Mouse (Mus musculus) limb, embryonic 14.5 days (tissue): ENCODE measurements around the gene Myl6b. TPM values are rescaled to one million over a fixed set of nuclear protein-coding genes. Genes with fewer than 3 reads are reported as not detected.

Source experiments
- ATAC-seq: fragments of 200-750 bp; cut with Nextera tagmentation; 2 replicates; pipeline ENCODE4 v1.8.0; 2017; ENCODE audit warnings: low read depth, moderate number of reproducible peaks, moderate TSS enrichment; ENCODE audit not compliant: low FRiP score
- DNase-seq: peaks from one replicate; pipeline ENCODE4 v3.0.0-alpha.2; 2015; ENCODE audit warnings: low spot score
- H3K27ac ChIP-seq: fragments of 300-500 bp; sonication (generic); replicated peaks from 2 replicates; pipeline ENCODE4 v1.5.1; 2014; ENCODE audit warnings: low read depth, mild to moderate bottlenecking, low read length, moderate library complexity, mixed read lengths
- H3K27me3 ChIP-seq: fragments of 300-500 bp; sonication (generic); 2 replicates; pipeline ENCODE4 v1.6.1; 2014; ENCODE audit warnings: low read length, mixed read lengths; ENCODE audit not compliant: control insufficient read depth, insufficient read depth
- H3K36me3 ChIP-seq: fragments of 300-500 bp; sonication (generic); 2 replicates; pipeline ENCODE4 v1.6.1; 2014; ENCODE audit warnings: mild to moderate bottlenecking, low read length, moderate library complexity, mixed read lengths; ENCODE audit not compliant: control insufficient read depth, insufficient read depth
- H3K4me1 ChIP-seq: fragments of 300-500 bp; sonication (generic); 2 replicates; pipeline ENCODE4 v1.6.1; 2014; ENCODE audit warnings: antibody characterized with exemption, low read length, mixed read lengths; ENCODE audit not compliant: control insufficient read depth, insufficient read depth
- H3K4me2 ChIP-seq: fragments of 300-500 bp; sonication (generic); replicated peaks from 2 replicates; pipeline ENCODE4 v1.6.1; 2014; ENCODE audit warnings: low read depth, mild to moderate bottlenecking, low read length, moderate library complexity; ENCODE audit not compliant: severe bottlenecking
- H3K4me3 ChIP-seq: fragments of 300-500 bp; sonication (generic); replicated peaks from 2 replicates; pipeline ENCODE4 v1.5.1; 2014; ENCODE audit warnings: low read length
- H3K9ac ChIP-seq: fragments of 300-500 bp; sonication (generic); 2 replicates; pipeline ENCODE4 v1.6.1; 2014; ENCODE audit warnings: mild to moderate bottlenecking, low read depth, low read length, moderate library complexity; ENCODE audit not compliant: severe bottlenecking
- H3K9me3 ChIP-seq: fragments of 300-500 bp; sonication (generic); 2 replicates; pipeline ENCODE4 v1.6.1; 2016; ENCODE audit warnings: low read length; ENCODE audit not compliant: control insufficient read depth
- POLR2A ChIP-seq: fragments of 200-500 bp; IDR thresholded peaks from 2 replicates; pipeline ENCODE4 v1.8.0; 2012; ENCODE audit warnings: inconsistent platforms, mild to moderate bottlenecking, moderate library complexity, borderline replicate concordance; ENCODE audit not compliant: insufficient read depth, insufficient read length; ENCODE audit errors: extremely low read depth
- WGBS: fragments of 180-500 bp; shearing (Covaris S2); extraction: QIAGEN DNeasy Blood & Tissue Kit; methylation state at CpG from one replicate; pipeline ENCODE4 v1.1.7; 2014; 5-methylcytosine and 5-hydroxymethylcytosine counted together
- polyA plus RNA-seq, 2 experiments: library from polyadenylated mRNA; depleted of rRNA in 1 of 2; stranded (reverse) in 1 of 2; unstranded in 1 of 2; fragments of >200 nt; fragmentation: Nextera tagmentation in 1 of 2; extraction: Ambion mirVana in 1 of 2; gene quantifications; 2 replicates each; pipeline versions ENCODE4 v1.2.1 to v1.2.3; 2012 to 2014

The Myl6b gene
- polyA plus RNA-seq, 2 experiments = 6.6 to 56.7 TPM

DNA sequence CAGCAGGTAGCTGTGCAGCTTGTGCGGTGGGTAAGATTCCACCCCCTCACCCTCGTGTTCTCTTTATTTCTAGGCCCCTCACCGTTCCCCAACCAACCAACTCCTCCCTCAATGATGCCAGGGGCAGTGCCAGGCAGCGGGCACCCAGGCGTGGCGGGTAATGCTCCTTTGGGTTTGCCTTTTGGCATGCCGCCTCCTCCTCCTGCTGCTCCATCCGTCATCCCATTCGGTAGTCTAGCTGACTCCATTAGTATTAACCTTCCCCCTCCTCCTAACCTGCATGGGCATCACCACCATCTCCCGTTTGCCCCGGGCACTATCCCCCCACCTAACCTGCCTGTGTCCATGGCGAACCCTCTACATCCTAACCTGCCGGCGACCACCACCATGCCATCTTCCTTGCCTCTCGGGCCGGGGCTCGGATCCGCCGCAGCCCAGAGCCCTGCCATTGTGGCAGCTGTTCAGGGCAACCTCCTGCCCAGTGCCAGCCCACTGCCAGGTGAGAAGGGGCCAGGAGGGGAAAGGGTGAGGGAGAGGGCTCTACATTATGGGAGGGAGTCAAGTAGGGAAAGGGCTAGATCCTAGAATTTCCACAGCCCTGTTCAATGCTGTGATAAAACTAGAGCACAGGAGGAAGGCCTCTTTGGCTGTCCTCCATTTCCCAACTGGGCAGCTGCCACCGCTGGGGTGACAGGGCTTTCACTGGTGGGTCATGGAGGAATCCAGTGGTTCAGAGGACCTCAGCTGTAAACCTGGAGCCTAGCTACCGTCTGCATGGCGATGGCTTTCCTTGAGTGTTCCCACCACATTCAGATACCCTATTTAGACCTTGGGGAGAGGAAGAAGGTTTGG lies 10.4 kb downstream of the Myl6b start:
- WGBS = 93% methylated on average over 22 of the region's 22 CpGs

DNA sequence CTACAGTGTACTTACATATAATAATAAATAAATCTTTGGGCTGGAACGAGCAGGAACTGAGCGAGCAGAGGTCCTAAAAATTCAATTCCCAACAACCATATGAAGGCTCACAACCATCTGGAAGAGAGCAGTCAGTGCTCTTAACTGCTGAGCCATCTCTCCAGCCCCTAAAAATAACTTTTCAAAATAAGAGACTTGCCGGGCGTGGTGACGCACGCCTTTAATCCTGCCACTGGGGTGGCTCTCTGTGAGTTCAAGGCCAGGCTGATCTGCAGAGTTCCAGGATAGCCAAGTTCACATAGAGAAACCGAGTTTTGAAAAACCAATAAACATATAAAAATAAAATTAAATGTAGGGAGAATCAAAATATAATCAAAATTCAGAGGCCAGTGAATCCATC lies 12.1 kb downstream of the Myl6b start:
- Histone ChIP-seq H3K27me3 (no peaks in the 10 kb centered on the region), H3K4me3 (no peak overlapping the region), H3K36me3 (peaks cover 95% of the 10 kb centered on the region), H3K4me1 (peaks cover 4% of the 10 kb centered on the region; the same call in 1 of the 2 replicates), H3K9ac (no peak overlapping the region), H3K9me3 (no peaks in the 10 kb centered on the region), H3K27ac (no peak overlapping the region), H3K4me2 (no peak overlapping the region)
- TF ChIP-seq POLR2A = no peak
- 90% methylated on average over 7 of the region's 7 CpGs for WGBS
- no peak for DNase-seq
- ATAC-seq = no peak

More for the DNA sequence above, 10.4 kb downstream of the Myl6b start:
- peaks cover 10% of the 10 kb centered on the region; the same call in 1 of the 2 replicates for H3K4me1 ChIP-seq
- no peak overlapping the region for H3K4me2 ChIP-seq
- H3K4me3 ChIP-seq = no peak overlapping the region
- H3K9ac ChIP-seq = no peak overlapping the region; the same call in 1 of the 2 replicates
- TF ChIP-seq POLR2A = no peak
- peaks cover 84% of the 10 kb centered on the region for H3K36me3 ChIP-seq
- H3K27ac ChIP-seq = no peak overlapping the region
- DNase-seq (no peak), ATAC-seq (no peak)
- H3K27me3 ChIP-seq = no peaks in the 10 kb centered on the region
- no peaks in the 10 kb centered on the region for H3K9me3 ChIP-seq

DNA sequence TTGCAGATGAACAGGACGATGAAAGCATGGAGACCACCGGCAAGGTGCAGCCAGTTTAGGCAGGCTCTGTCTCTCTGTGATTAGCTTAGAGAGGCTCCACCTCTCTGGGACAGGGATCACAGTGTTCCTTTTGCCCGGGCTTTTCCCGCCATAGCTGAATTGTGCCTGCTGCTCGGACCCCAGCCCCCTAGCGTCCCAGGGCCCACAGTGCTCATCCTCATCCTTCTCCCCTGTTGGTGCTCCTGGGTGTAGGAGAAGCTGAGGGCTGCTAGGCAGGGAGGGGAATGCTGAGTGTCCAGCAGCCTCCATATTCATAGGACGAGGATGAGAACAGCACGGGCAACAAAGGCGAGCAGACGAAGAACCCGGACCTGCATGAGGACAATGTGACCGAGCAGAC lies 24.1 kb downstream of the Myl6b start:
- H3K9ac ChIP-seq = no peak overlapping the region
- no peak overlapping the region for H3K27ac ChIP-seq
- no peak overlapping the region for H3K4me2 ChIP-seq
- no peak for ATAC-seq
- peaks cover 95% of the 10 kb centered on the region for H3K36me3 ChIP-seq
- DNase-seq = no peak
- no peak for TF ChIP-seq POLR2A
- H3K9me3 ChIP-seq = no peaks in the 10 kb centered on the region
- H3K27me3 ChIP-seq = no peaks in the 10 kb centered on the region
- H3K4me1 ChIP-seq = no peaks in the 10 kb centered on the region
- H3K4me3 ChIP-seq = no peak overlapping the region
- WGBS = 93% methylated on average over 12 of the region's 12 CpGs

DNA sequence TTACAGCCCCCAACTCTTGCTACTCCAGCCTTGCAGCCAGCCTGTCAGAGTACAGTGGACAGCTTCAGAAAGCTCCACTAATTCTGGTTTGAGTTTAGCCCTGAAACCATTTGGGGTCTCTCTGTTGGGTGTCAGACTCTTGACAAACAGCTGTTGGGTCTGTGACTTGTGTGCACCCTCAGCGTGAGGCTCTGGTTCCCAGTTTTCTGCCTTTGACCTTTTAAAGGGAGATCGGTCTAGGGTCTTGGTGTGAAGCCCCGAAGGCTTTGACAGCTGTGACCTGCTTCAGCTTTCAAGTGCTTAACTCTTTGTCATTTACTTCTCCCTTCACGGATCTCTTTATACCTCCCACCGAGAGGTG lies 38.2 kb downstream of the Myl6b start:
- H3K27ac ChIP-seq = no peak overlapping the region; the same call in 1 of the 2 replicates
- H3K4me2 ChIP-seq = peak overlapping the region; percentile 62
- DNase-seq = no peak
- H3K9me3 ChIP-seq = no peaks in the 10 kb centered on the region
- H3K9ac ChIP-seq = peak overlapping the region; percentile 96
- H3K4me3 ChIP-seq = peak overlapping the region; percentile 95
- 4% methylated on average over 5 of the region's 5 CpGs for WGBS
- H3K27me3 ChIP-seq = no peaks in the 10 kb centered on the region
- ATAC-seq = no peak
- H3K4me1 ChIP-seq = peaks cover 10% of the 10 kb centered on the region
- peaks cover 40% of the 10 kb centered on the region for H3K36me3 ChIP-seq
- no peak for TF ChIP-seq POLR2A

DNA sequence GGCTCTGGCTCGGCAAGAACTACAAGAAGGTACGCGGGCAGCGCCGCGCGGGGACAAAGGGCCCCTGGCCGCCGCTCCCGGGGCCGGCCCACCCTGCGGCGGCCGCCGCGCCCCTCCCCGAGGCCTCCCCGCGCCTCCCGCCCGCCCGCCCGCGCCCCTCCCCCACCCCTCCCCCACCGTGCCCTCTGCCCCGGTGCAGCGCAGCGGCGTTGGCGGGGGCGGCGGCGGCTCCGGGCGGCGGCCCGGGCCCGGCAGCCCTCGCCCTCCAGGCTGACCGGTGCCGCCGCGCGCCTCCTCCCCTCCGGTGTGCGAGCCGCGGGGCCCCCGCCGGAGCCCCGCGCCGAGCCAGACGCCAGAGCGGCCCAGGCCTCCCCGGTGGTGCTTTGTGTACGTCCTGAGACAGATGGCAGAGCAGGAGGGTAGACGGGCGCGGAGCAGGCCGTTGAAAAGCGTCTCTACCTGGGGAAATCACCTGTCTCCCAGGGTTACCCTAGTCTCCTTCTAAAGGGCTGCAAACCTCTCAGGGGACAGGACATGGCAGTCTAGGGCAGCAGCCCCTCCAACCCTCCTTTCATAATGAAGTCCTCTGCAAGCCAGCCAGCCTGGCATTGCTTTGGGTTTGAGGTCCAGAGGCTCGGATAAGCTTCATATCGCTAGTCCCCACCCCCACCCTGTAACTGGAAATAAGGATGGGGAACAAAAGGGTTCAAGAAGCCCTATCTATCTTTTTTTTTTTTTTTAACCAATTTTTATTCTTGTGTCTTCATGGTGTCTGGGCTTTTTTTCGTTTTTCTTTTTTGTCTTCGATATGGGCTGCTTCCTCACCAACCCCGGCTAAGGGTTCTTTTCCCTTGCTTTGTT lies 38.8 kb downstream of the Myl6b start:
- ATAC-seq (peak; percentile 53), DNase-seq (peak; percentile 11)
- TF ChIP-seq POLR2A = peak; percentile 38; the same call in 1 of the 2 replicates
- no peaks in the 10 kb centered on the region for H3K9me3 ChIP-seq
- H3K9ac ChIP-seq = peak overlapping the region; percentile 96
- H3K4me3 ChIP-seq = peak overlapping the region; percentile 95
- peak overlapping the region; percentile 95 for H3K27ac ChIP-seq
- H3K27me3 ChIP-seq = no peaks in the 10 kb centered on the region
- WGBS = 1% methylated on average over 16 of the region's 67 CpGs
- peak overlapping the region; percentile 62 for H3K4me2 ChIP-seq
- H3K36me3 ChIP-seq = peaks cover 34% of the 10 kb centered on the region
- H3K4me1 ChIP-seq = peaks cover 10% of the 10 kb centered on the region
